Mouse (Mus musculus): ENCODE data around the gene Plxna2.

- no peak for TF ChIP-seq EP300 (IDR thresholded peaks at IDR 0.05; ENCODE audit: low read depth)
- TF ChIP-seq CTCF (IDR thresholded peaks at IDR 0.05; ENCODE audit: low read depth), result no peak
Measured at GRCm38 (mm10) chr1:194587532-194587931, 30.5 kb upstream of the Plxna2 start.
